Mouse (Mus musculus) ES-Bruce4 (cell line): ENCODE measurements around the gene Osbpl6. TPM values are rescaled to one million over a fixed set of nuclear protein-coding genes. Genes with fewer than 3 reads are reported as not detected.

Experiments used
- H3K27ac ChIP-seq: 2 replicates; pipeline ENCODE4 v1.5.1; 2012; ENCODE audit warnings: low read length, inconsistent platforms; ENCODE audit not compliant: insufficient read depth
- H3K27me3 ChIP-seq: 2 replicates; pipeline ENCODE4 v1.6.1; 2012; ENCODE audit warnings: mild to moderate bottlenecking, low read length, inconsistent platforms; ENCODE audit not compliant: control insufficient read depth, poor library complexity, insufficient read depth, severe bottlenecking
- H3K36me3 ChIP-seq: 2 replicates; pipeline ENCODE4 v1.6.1; 2012; ENCODE audit warnings: inconsistent platforms, mild to moderate bottlenecking, low read length, moderate library complexity; ENCODE audit not compliant: control insufficient read depth, poor library complexity, insufficient read depth, severe bottlenecking
- H3K4me1 ChIP-seq: one replicate; pipeline ENCODE4 v1.8.1; 2011; ENCODE audit warnings: low read length; ENCODE audit not compliant: control insufficient read depth, insufficient read depth
- H3K4me3 ChIP-seq: 2 replicates; pipeline ENCODE4 v1.5.1; 2011; ENCODE audit warnings: low read depth, mild to moderate bottlenecking, low read length
- H3K9ac ChIP-seq: 2 replicates; pipeline ENCODE4 v1.6.1; 2012; ENCODE audit warnings: low read depth, mild to moderate bottlenecking, inconsistent platforms; ENCODE audit not compliant: poor library complexity, severe bottlenecking
- H3K9me3 ChIP-seq: replicated peaks from 2 replicates; pipeline ENCODE4 v1.6.1; 2012; ENCODE audit warnings: mild to moderate bottlenecking, low read length, inconsistent platforms; ENCODE audit not compliant: control insufficient read depth, poor library complexity, insufficient read depth, severe bottlenecking
- CTCF ChIP-seq: IDR thresholded peaks from one replicate; pipeline ENCODE4 v1.8.1; 2011; ENCODE audit warnings: low read depth, low read length
- EP300 ChIP-seq: IDR thresholded peaks from 2 replicates; pipeline ENCODE4 v1.6.1; 2011; ENCODE audit warnings: low read depth, low read length; ENCODE audit not compliant: insufficient read depth
- POLR2A ChIP-seq: IDR thresholded peaks from one replicate; pipeline ENCODE4 v1.8.1; 2011; ENCODE audit warnings: low read length; ENCODE audit not compliant: insufficient read depth
- polyA plus RNA-seq: library from polyadenylated mRNA; stranded (reverse); fragments of >200 nt; gene quantifications from 2 replicates; pipeline ENCODE4 v1.2.4, GENCODE M21; 2011; ENCODE audit warnings: low read depth; ENCODE audit not compliant: missing spikeins, insufficient read depth, insufficient read length

Osbpl6 gene
- polyA plus RNA-seq, 1 experiment, result 6.6 TPM

GRCm38 (mm10) chr2:76368861-76369660, 37.2 kb upstream of the Osbpl6 start:
- Histone ChIP-seq H3K4me3 (no peak overlapping the region), H3K4me1 (no peaks in the 10 kb centered on the region), H3K36me3 (peaks cover 20% of the 10 kb centered on the region), H3K9me3 (no peaks in the 10 kb centered on the region), H3K27me3 (no peaks in the 10 kb centered on the region), H3K27ac (no peak overlapping the region), H3K9ac (0 out of 2 replicates have a peak overlapping the region, but pooled peaks have one; percentile 80)
- TF ChIP-seq CTCF, result no peak
- TF ChIP-seq EP300, result no peak
- TF ChIP-seq POLR2A, result no peak

- H3K4me3 ChIP-seq, result peak within 1 kb of the TSS; percentile 73
- TF ChIP-seq EP300, result peak; percentile 48; the same call in 1 of the 2 replicates
- peak; percentile 70 for TF ChIP-seq CTCF
- no peak for TF ChIP-seq POLR2A
- no peaks in the 10 kb centered on the region for H3K27me3 ChIP-seq
- peak within 1 kb of the TSS; percentile 1; the same call in 1 of the 2 replicates for H3K27ac ChIP-seq
- no peaks in the 10 kb centered on the region for H3K4me1 ChIP-seq
- H3K9me3 ChIP-seq, result no peaks in the 10 kb centered on the region
- H3K36me3 ChIP-seq, result peaks cover 25% of the 10 kb centered on the region
- peak within 1 kb of the TSS; percentile 80 for H3K9ac ChIP-seq
Measured at GRCm38 (mm10) chr2:76369821-76370655, 36.3 kb upstream of the Osbpl6 start, which contains the start of gene Rbm45. Gene Rbm45 (plus strand): TSS chr2:76369984.

- peak overlapping the region; percentile 80 for H3K9ac ChIP-seq
- H3K4me3 ChIP-seq, result peak overlapping the region; percentile 73
- TF ChIP-seq CTCF, result no peak
- TF ChIP-seq EP300, result no peak
- TF ChIP-seq POLR2A, result no peak
- no peaks in the 10 kb centered on the region for H3K9me3 ChIP-seq
- no peaks in the 10 kb centered on the region for H3K27me3 ChIP-seq
- H3K36me3 ChIP-seq, result peaks cover 30% of the 10 kb centered on the region
- H3K4me1 ChIP-seq, result no peaks in the 10 kb centered on the region
- H3K27ac ChIP-seq, result no peak overlapping the region
Measured at GRCm38 (mm10) chr2:76370656-76370922, 35.7 kb upstream of the Osbpl6 start.

- no peak for TF ChIP-seq POLR2A
- no peak for TF ChIP-seq EP300
- no peak for TF ChIP-seq CTCF
- no peak overlapping the region for H3K4me3 ChIP-seq
- H3K27me3 ChIP-seq, result no peaks in the 10 kb centered on the region
- H3K27ac ChIP-seq, result no peak overlapping the region
- no peaks in the 10 kb centered on the region for H3K4me1 ChIP-seq
- H3K36me3 ChIP-seq, result peaks cover 36% of the 10 kb centered on the region
- no peaks in the 10 kb centered on the region for H3K9me3 ChIP-seq
- no peak overlapping the region for H3K9ac ChIP-seq
Measured at GRCm38 (mm10) chr2:76372244-76372643, 34.1 kb upstream of the Osbpl6 start.

- H3K9ac ChIP-seq, result no peak overlapping the region
Measured at GRCm38 (mm10) chr2:76374544-76375206, 31.6 kb upstream of the Osbpl6 start.

More at GRCm38 (mm10) chr2:76374544-76375206, 31.6 kb upstream of the Osbpl6 start:
- no peaks in the 10 kb centered on the region for H3K27me3 ChIP-seq
- peaks cover 55% of the 10 kb centered on the region for H3K36me3 ChIP-seq
- no peak overlapping the region for H3K27ac ChIP-seq
- no peak overlapping the region for H3K4me3 ChIP-seq
- H3K9me3 ChIP-seq, result no peaks in the 10 kb centered on the region
- H3K4me1 ChIP-seq, result no peaks in the 10 kb centered on the region
- TF ChIP-seq CTCF (no peak), EP300 (no peak), POLR2A (no peak)
